Mouse (Mus musculus) forebrain, embryonic 15.5 days (tissue): Measurements from ENCODE around the gene Polr2e. TPM values are rescaled to one million over a fixed set of nuclear protein-coding genes. Genes with fewer than 3 reads are reported as not detected.
A peak's percentile ranks its signal among the peaks of the same experiment; 100 is the strongest.

Source experiments
- ATAC-seq: fragments of 200-750 bp; cut with Nextera tagmentation; replicated peaks from 2 replicates; pipeline ENCODE4 v1.8.0; 2017; ENCODE audit warnings: mild to moderate bottlenecking, moderate TSS enrichment, moderate library complexity
- H3K27ac ChIP-seq: fragments of 300-500 bp; sonication (generic); replicated peaks from 2 replicates; pipeline ENCODE4 v1.5.1; 2015; ENCODE audit warnings: mild to moderate bottlenecking, inconsistent platforms
- H3K27me3 ChIP-seq: fragments of 300-500 bp; sonication (generic); 2 replicates; pipeline ENCODE4 v1.6.1; 2015; ENCODE audit warnings: inconsistent platforms
- H3K36me3 ChIP-seq: fragments of 300-500 bp; sonication (generic); 2 replicates; pipeline ENCODE4 v1.6.1; 2015; ENCODE audit warnings: mild to moderate bottlenecking, inconsistent platforms
- H3K4me1 ChIP-seq: fragments of 300-500 bp; sonication (generic); 2 replicates; pipeline ENCODE4 v1.6.1; 2015; ENCODE audit warnings: inconsistent platforms
- H3K4me2 ChIP-seq: fragments of 300-500 bp; sonication (generic); replicated peaks from 2 replicates; pipeline ENCODE4 v1.6.1; 2015; ENCODE audit warnings: mild to moderate bottlenecking, inconsistent platforms
- H3K4me3 ChIP-seq: fragments of 300-500 bp; sonication (generic); 2 replicates; pipeline ENCODE4 v1.5.1; 2015; ENCODE audit warnings: mild to moderate bottlenecking, inconsistent platforms
- H3K9ac ChIP-seq: fragments of 300-500 bp; sonication (generic); replicated peaks from 2 replicates; pipeline ENCODE4 v1.6.1; 2015; ENCODE audit warnings: mild to moderate bottlenecking, inconsistent platforms
- H3K9me3 ChIP-seq: fragments of 300-500 bp; sonication (generic); 2 replicates; pipeline ENCODE4 v1.6.1; 2016; ENCODE audit warnings: inconsistent platforms
- WGBS: fragments of 180-500 bp; shearing (Covaris S2); methylation state at CpG from one replicate; pipeline ENCODE4 v1.1.7; 2015; ENCODE audit warnings: mixed read lengths; 5-methylcytosine and 5-hydroxymethylcytosine counted together
- polyA plus RNA-seq: library from polyadenylated mRNA; unstranded; fragments of >200 nt; fragmentation: Nextera tagmentation; extraction: Ambion mirVana; gene quantifications from 2 replicates; pipeline ENCODE4 v1.2.1, GENCODE M21; 2015

Polr2e gene
- polyA plus RNA-seq, 1 experiment from 2014 or later = 179 TPM

- no peak overlapping the region for H3K9ac ChIP-seq
- H3K27me3 ChIP-seq = peaks cover 44% of the 10 kb centered on the region
- no peaks in the 10 kb centered on the region for H3K9me3 ChIP-seq
- H3K27ac ChIP-seq = no peak overlapping the region
- no peak for ATAC-seq
- WGBS = 38% methylated on average over 8 of the region's 8 CpGs
- H3K4me1 ChIP-seq = peaks cover 30% of the 10 kb centered on the region
- H3K4me3 ChIP-seq = peak overlapping the region; percentile 33
- 0 out of 2 replicates have a peak overlapping the region, but pooled peaks have one; percentile 45 for H3K4me2 ChIP-seq
- H3K36me3 ChIP-seq = no peaks in the 10 kb centered on the region
Measured at GRCm38 (mm10) chr10:79989272-79989786, 50.3 kb downstream of the Polr2e start.

- Histone ChIP-seq H3K4me2 (peak within 1 kb of the TSS; percentile 45), H3K27me3 (peaks cover 44% of the 10 kb centered on the region), H3K9me3 (no peaks in the 10 kb centered on the region), H3K4me1 (peaks cover 30% of the 10 kb centered on the region), H3K4me3 (peak within 1 kb of the TSS; percentile 33), H3K9ac (peak within 1 kb of the TSS; percentile 25), H3K27ac (no peak within 1 kb of the TSS), H3K36me3 (no peaks in the 10 kb centered on the region)
- ATAC-seq = no peak
- under 1% methylated on average over 59 of the region's 59 CpGs for WGBS
Measured at GRCm38 (mm10) chr10:79988506-79989271, 50.9 kb downstream of the Polr2e start, which contains the start of gene Cnn2. Gene Cnn2 (plus strand): TSS chr10:79988584.

- peak overlapping the region; percentile 45 for H3K4me2 ChIP-seq
- H3K36me3 ChIP-seq = no peaks in the 10 kb centered on the region
- 13% methylated on average over 27 of the region's 27 CpGs for WGBS
- peak overlapping the region; percentile 33 for H3K4me3 ChIP-seq
- no peaks in the 10 kb centered on the region for H3K9me3 ChIP-seq
- H3K27ac ChIP-seq = no peak overlapping the region
- H3K27me3 ChIP-seq = peaks cover 44% of the 10 kb centered on the region
- ATAC-seq = no peak
- H3K4me1 ChIP-seq = peaks cover 38% of the 10 kb centered on the region
- peak overlapping the region; percentile 25 for H3K9ac ChIP-seq
Measured at GRCm38 (mm10) chr10:79987771-79988505, 51.7 kb downstream of the Polr2e start.

- no peak for ATAC-seq
- peaks cover 44% of the 10 kb centered on the region for H3K27me3 ChIP-seq
- H3K9me3 ChIP-seq = no peaks in the 10 kb centered on the region
- H3K9ac ChIP-seq = no peak overlapping the region
- WGBS = 5% methylated on average over 11 of the region's 11 CpGs
- no peaks in the 10 kb centered on the region for H3K36me3 ChIP-seq
- H3K4me3 ChIP-seq = peak overlapping the region; percentile 7; the same call in 1 of the 2 replicates
- no peak overlapping the region for H3K27ac ChIP-seq
- H3K4me2 ChIP-seq = 0 out of 2 replicates have a peak overlapping the region, but pooled peaks have one; percentile 5
- H3K4me1 ChIP-seq = peaks cover 46% of the 10 kb centered on the region
Measured at GRCm38 (mm10) chr10:79986963-79987362, 52.6 kb downstream of the Polr2e start.

- Histone ChIP-seq H3K27ac (peak overlapping the region; percentile 97), H3K27me3 (peaks cover 44% of the 10 kb centered on the region), H3K9me3 (no peaks in the 10 kb centered on the region), H3K9ac (peak overlapping the region; percentile 91), H3K4me3 (peak overlapping the region; percentile 80), H3K4me2 (peak overlapping the region; percentile 92), H3K4me1 (peaks cover 52% of the 10 kb centered on the region), H3K36me3 (no peaks in the 10 kb centered on the region)
- no peak for ATAC-seq
- WGBS = 46% methylated on average over 6 of the region's 6 CpGs
Measured at GRCm38 (mm10) chr10:79986232-79986878, 53.2 kb downstream of the Polr2e start.

Other genes starting within 250 kb of the Polr2e start
- 0.25 and 0.43 TPM in 2 replicates for gene Prss57, start 248.8 kb downstream of the Polr2e start, polyA plus RNA-seq
- 317 and 325 TPM in 2 replicates for gene Palm, start 246.2 kb downstream of the Polr2e start, polyA plus RNA-seq
- gene Misp, start 218.8 kb downstream of the Polr2e start, polyA plus RNA-seq = 0.66 and 0.68 TPM in 2 replicates
- 108 and 120 TPM in 2 replicates for gene Ptbp1, start 185.4 kb downstream of the Polr2e start, polyA plus RNA-seq
- gene Prtn3, start 165.3 kb downstream of the Polr2e start, polyA plus RNA-seq = 13.5 and 15.0 TPM in 2 replicates
- 405 and 410 TPM in 2 replicates for gene Plppr3, start 165.2 kb downstream of the Polr2e start, polyA plus RNA-seq
- gene Elane, start 153.5 kb downstream of the Polr2e start, polyA plus RNA-seq = 0.19 TPM in 1 of 2 replicates, not detected in the other
- gene Cfd, start 148.9 kb downstream of the Polr2e start, polyA plus RNA-seq = not detected in 2 replicates
- 53.2 and 56.6 TPM in 2 replicates for gene Med16, start 130.9 kb downstream of the Polr2e start, polyA plus RNA-seq
- gene Gm26602, start 128.9 kb downstream of the Polr2e start, polyA plus RNA-seq = 10.4 and 21.1 TPM in 2 replicates
- gene Kiss1r, start 122.8 kb downstream of the Polr2e start, polyA plus RNA-seq = 2.2 and 2.7 TPM in 2 replicates
- gene R3hdm4, start 118.6 kb downstream of the Polr2e start, polyA plus RNA-seq = 272 and 277 TPM in 2 replicates
- 2.7 and 3.1 TPM in 2 replicates for gene Arid3a, start 112.8 kb downstream of the Polr2e start, polyA plus RNA-seq
- gene Wdr18, start 79.6 kb downstream of the Polr2e start, polyA plus RNA-seq = 89.2 and 94.3 TPM in 2 replicates
- 0.50 and 0.63 TPM in 2 replicates for gene Grin3b, start 69.1 kb downstream of the Polr2e start, polyA plus RNA-seq
- gene Tmem259, start 55.5 kb downstream of the Polr2e start, polyA plus RNA-seq = 21.7 and 23.1 TPM in 2 replicates
- 26.7 and 29.1 TPM in 2 replicates for gene Cnn2, start 51.2 kb downstream of the Polr2e start, polyA plus RNA-seq
- gene Abca7, start 43.3 kb downstream of the Polr2e start, polyA plus RNA-seq = 3.7 and 4.1 TPM in 2 replicates
- 1.3 TPM in 2 replicates for gene Arhgap45, start 23.1 kb downstream of the Polr2e start, polyA plus RNA-seq
- 472 and 476 TPM in 2 replicates for gene Gpx4, start 7.4 kb upstream of the Polr2e start, polyA plus RNA-seq
- 13.4 TPM in 2 replicates for gene Sbno2, start 65.8 kb upstream of the Polr2e start, polyA plus RNA-seq
- 20.3 and 21.5 TPM in 2 replicates for gene Stk11, start 76.0 kb upstream of the Polr2e start, polyA plus RNA-seq
- 437 and 444 TPM in 2 replicates for gene Atp5d, start 98.8 kb upstream of the Polr2e start, polyA plus RNA-seq
- gene Cbarp, start 101.0 kb upstream of the Polr2e start, polyA plus RNA-seq = 29.7 and 39.5 TPM in 2 replicates
- gene Midn, start 108.5 kb upstream of the Polr2e start, polyA plus RNA-seq = 33.0 and 34.9 TPM in 2 replicates
- gene Cirbp, start 126.2 kb upstream of the Polr2e start, polyA plus RNA-seq = 350 and 358 TPM in 2 replicates
- gene 1600002K03Rik, start 133.1 kb upstream of the Polr2e start, polyA plus RNA-seq = 9.7 and 12.7 TPM in 2 replicates
- 35.8 and 36.5 TPM in 2 replicates for gene Efna2, start 139.7 kb upstream of the Polr2e start, polyA plus RNA-seq
- 49.9 and 52.8 TPM in 2 replicates for gene Mum1, start 186.6 kb upstream of the Polr2e start, polyA plus RNA-seq
- gene Ndufs7, start 209.3 kb upstream of the Polr2e start, polyA plus RNA-seq = 248 and 260 TPM in 2 replicates
- 21.3 and 24.0 TPM in 2 replicates for gene Gamt, start 221.2 kb upstream of the Polr2e start, polyA plus RNA-seq
- 70.0 and 78.4 TPM in 2 replicates for gene Dazap1, start 221.7 kb upstream of the Polr2e start, polyA plus RNA-seq